Mouse (Mus musculus): Measurements from ENCODE around the gene Eefsec.

- TF ChIP-seq CTCF (IDR thresholded peaks at IDR 0.05; ENCODE audit: borderline replicate concordance, extremely low read depth, insufficient read depth, insufficient read length) = no peak
- no peak for TF ChIP-seq POLR2A (IDR thresholded peaks at IDR 0.05; ENCODE audit: borderline replicate concordance, extremely low read depth, insufficient read depth, insufficient read length, poor library complexity, severe bottlenecking)
Measured at GRCm38 (mm10) chr6:88493712-88494111, 47.4 kb upstream of the Eefsec start.
